Mouse (Mus musculus) midbrain, embryonic 13.5 days (tissue): ENCODE data around the gene Cks1b. TPM values are rescaled to one million over a fixed set of nuclear protein-coding genes. Genes with fewer than 3 reads are reported as not detected.

ENCODE experiments used
- ATAC-seq: fragments of 200-750 bp; cut with Nextera tagmentation; 2 replicates; pipeline ENCODE4 v1.8.0; 2017; ENCODE audit warnings: mild to moderate bottlenecking, moderate TSS enrichment, moderate library complexity
- H3K27ac ChIP-seq: fragments of 300-500 bp; sonication (generic); 2 replicates; pipeline ENCODE4 v1.5.1; 2015; ENCODE audit warnings: inconsistent platforms, mild to moderate bottlenecking, moderate library complexity
- H3K27me3 ChIP-seq: fragments of 300-500 bp; sonication (generic); 2 replicates; pipeline ENCODE4 v1.6.1; 2015; ENCODE audit warnings: mild to moderate bottlenecking, inconsistent platforms
- H3K36me3 ChIP-seq: fragments of 300-500 bp; sonication (generic); 2 replicates; pipeline ENCODE4 v1.6.1; 2015; ENCODE audit warnings: mild to moderate bottlenecking, inconsistent platforms
- H3K4me1 ChIP-seq: fragments of 300-500 bp; sonication (generic); replicated peaks from 2 replicates; pipeline ENCODE4 v1.6.1; 2015; ENCODE audit warnings: inconsistent platforms
- H3K4me2 ChIP-seq: fragments of 300-500 bp; sonication (generic); replicated peaks from 2 replicates; pipeline ENCODE4 v1.6.1; 2015; ENCODE audit warnings: moderate library complexity, mild to moderate bottlenecking, inconsistent platforms
- H3K4me3 ChIP-seq: fragments of 300-500 bp; sonication (generic); replicated peaks from 2 replicates; pipeline ENCODE4 v1.5.1; 2015; ENCODE audit warnings: mild to moderate bottlenecking, inconsistent platforms
- H3K9ac ChIP-seq: fragments of 300-500 bp; sonication (generic); replicated peaks from 2 replicates; pipeline ENCODE4 v1.6.1; 2015; ENCODE audit warnings: mild to moderate bottlenecking, inconsistent platforms
- H3K9me3 ChIP-seq: fragments of 300-500 bp; sonication (generic); 2 replicates; pipeline ENCODE4 v1.6.1; 2016; ENCODE audit warnings: mild to moderate bottlenecking, inconsistent platforms
- WGBS: fragments of 180-500 bp; shearing (Covaris S2); methylation state at CpG from one replicate; pipeline ENCODE4 v1.1.7; 2015; 5-methylcytosine and 5-hydroxymethylcytosine counted together
- polyA plus RNA-seq: library from polyadenylated mRNA; unstranded; fragments of >200 nt; fragmentation: Nextera tagmentation; extraction: Ambion mirVana; gene quantifications from 2 replicates; pipeline ENCODE4 v1.2.1, GENCODE M21; 2015

Gene Cks1b
- polyA plus RNA-seq, 1 experiment from 2014 or later: 176 TPM

GRCm38 (mm10) chr3:89392871-89393311 is 25.3 kb downstream of the Cks1b start:
- under 1% methylated on average over 20 of the region's 24 CpGs for WGBS
- no peaks in the 10 kb centered on the region for H3K9me3 ChIP-seq
- H3K4me3 ChIP-seq: peak overlapping the region; percentile 52
- peaks cover 30% of the 10 kb centered on the region for H3K27me3 ChIP-seq
- H3K4me1 ChIP-seq: peaks cover 56% of the 10 kb centered on the region
- ATAC-seq: no peak
- peak overlapping the region; percentile 97 for H3K4me2 ChIP-seq
- no peak overlapping the region for H3K27ac ChIP-seq
- H3K9ac ChIP-seq: no peak overlapping the region; the same call in 1 of the 2 replicates
- no peaks in the 10 kb centered on the region for H3K36me3 ChIP-seq

DNA sequence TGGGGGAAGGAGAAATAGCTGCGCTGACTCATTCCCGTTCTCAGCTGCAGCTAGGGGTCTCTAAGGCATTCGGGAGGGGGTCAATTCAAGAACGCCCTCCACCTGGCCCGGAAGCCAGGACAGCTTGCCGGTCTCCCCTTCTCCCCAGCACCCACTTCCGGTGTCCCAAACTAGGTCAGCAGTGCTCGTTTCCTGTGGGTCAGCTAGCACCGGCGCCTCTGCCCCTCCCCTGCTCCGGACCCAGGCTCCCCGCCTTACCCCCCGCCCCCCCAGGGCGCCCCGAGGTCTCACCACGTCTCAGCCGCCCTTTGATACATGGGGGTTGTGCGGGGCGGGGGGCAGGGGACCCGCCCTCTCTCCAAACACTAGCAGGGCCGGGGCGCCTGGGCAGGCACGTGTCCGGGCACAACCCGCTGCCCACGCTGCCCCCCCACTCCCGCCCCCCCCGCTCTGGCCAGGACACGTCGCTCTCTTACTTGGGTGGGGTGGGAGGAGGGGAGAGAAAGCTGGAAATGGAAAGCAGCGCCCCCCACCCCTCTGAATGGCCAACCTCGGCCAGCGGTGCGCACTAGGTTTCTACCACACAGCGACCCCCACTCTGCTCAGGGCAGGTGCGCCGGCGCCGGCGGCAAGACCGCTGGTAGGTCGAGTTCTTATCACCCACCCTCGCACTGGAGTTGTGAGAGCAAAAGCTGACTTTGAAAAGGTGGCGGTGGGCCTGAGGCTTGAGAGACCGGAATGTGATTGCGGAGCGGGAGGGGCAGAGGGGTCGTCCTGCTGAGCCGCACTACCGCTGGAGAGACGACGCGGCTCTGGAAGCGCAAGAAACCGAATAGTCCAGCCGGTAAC is 26.3 kb downstream of the Cks1b start:
- H3K27ac ChIP-seq: no peak overlapping the region
- H3K27me3 ChIP-seq: peaks cover 30% of the 10 kb centered on the region
- H3K36me3 ChIP-seq: no peaks in the 10 kb centered on the region
- peak overlapping the region; percentile 52 for H3K4me3 ChIP-seq
- peaks cover 56% of the 10 kb centered on the region for H3K4me1 ChIP-seq
- WGBS: under 1% methylated on average over 50 of the region's 56 CpGs
- peak overlapping the region; percentile 97 for H3K4me2 ChIP-seq
- no peaks in the 10 kb centered on the region for H3K9me3 ChIP-seq
- H3K9ac ChIP-seq: peak overlapping the region; percentile 66
- ATAC-seq: no peak

- Histone ChIP-seq H3K4me2 (peak overlapping the region; percentile 97), H3K9me3 (no peaks in the 10 kb centered on the region), H3K27me3 (peaks cover 26% of the 10 kb centered on the region), H3K4me1 (peaks cover 51% of the 10 kb centered on the region), H3K9ac (peak overlapping the region; percentile 66), H3K36me3 (no peaks in the 10 kb centered on the region), H3K27ac (no peak overlapping the region), H3K4me3 (peak overlapping the region; percentile 52)
- 6% methylated on average over 19 of the region's 19 CpGs for WGBS
- ATAC-seq: no peak
These were observed 27.2 kb downstream of the Cks1b start for GRCm38 (mm10) chr3:89390699-89391662.

DNA sequence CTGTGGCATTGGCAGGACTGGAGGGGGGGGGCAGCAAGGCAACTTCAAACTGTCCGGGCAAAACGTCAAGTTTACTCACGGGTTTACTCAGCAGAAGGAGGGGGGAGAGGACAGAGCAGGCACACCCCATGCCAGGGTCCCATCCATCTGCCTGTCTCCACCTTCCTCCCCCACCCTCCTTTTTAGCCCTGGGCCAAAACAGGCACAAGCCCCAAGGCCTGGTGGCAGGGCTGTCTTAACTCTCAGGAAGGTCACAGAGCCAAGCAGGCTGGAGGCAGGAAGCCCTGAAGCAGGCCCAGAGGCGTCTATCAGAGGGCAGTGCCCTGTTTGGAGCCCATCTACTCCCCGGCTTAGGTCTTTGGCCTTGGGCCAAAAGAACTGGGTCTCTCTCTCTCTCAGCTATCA is 28.1 kb downstream of the Cks1b start:
- Histone ChIP-seq H3K4me2 (no peak overlapping the region), H3K4me1 (peaks cover 48% of the 10 kb centered on the region), H3K36me3 (no peaks in the 10 kb centered on the region), H3K9ac (no peak overlapping the region), H3K9me3 (no peaks in the 10 kb centered on the region), H3K4me3 (no peak overlapping the region), H3K27me3 (peaks cover 21% of the 10 kb centered on the region), H3K27ac (no peak overlapping the region)
- 70% methylated on average over 5 of the region's 5 CpGs for WGBS
- ATAC-seq: no peak

- peak; percentile 6; the same call in 1 of the 2 replicates for ATAC-seq
- 64% methylated on average over 5 of the region's 6 CpGs for WGBS
- H3K4me1 ChIP-seq: peaks cover 48% of the 10 kb centered on the region
These were observed 29.1 kb downstream of the Cks1b start for GRCm38 (mm10) chr3:89388901-89389740.

DNA sequence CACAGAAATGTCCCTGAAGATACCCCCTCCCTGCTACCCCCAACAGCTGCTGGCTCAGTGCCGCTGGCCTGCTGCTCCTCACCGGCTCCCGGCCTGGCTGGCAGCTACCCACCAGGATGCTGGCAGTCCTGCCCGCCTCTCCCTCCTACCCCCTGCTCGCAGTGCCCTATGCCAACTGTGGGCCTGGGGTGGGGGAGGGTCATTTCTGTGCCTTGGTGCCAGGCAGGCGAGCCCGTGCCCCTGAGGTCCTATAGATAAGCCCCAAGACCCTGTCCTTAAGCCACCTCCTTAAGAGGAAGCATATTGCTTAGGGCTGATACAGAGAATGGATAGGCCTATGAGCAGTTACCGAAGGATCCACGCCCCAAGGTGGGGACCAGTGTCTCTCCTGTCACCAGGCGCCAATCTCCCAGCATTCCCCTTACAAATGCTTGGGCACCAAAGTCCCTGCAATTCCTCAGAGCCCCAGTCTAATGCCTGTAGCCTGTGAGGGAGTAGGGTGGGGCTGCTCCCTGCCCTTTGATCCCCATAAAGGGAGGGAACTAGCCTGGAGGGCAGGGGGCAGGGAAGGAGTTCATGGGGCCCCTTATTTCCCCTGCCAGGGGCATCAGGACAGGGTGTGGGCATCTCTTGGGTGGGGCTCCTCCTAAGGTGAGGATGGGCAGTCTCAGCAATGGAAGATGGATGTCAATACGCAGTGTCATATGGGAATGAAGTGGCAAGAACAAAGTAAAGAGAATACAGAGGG is 29.9 kb downstream of the Cks1b start:
- 75% methylated on average over 11 of the region's 11 CpGs for WGBS
- H3K27me3 ChIP-seq: peaks cover 16% of the 10 kb centered on the region
- ATAC-seq: peak; percentile 7; the same call in 1 of the 2 replicates
- no peaks in the 10 kb centered on the region for H3K36me3 ChIP-seq
- H3K4me2 ChIP-seq: no peak overlapping the region
- no peak overlapping the region for H3K27ac ChIP-seq
- no peaks in the 10 kb centered on the region for H3K9me3 ChIP-seq
- H3K4me3 ChIP-seq: no peak overlapping the region
- no peak overlapping the region for H3K9ac ChIP-seq
- H3K4me1 ChIP-seq: peaks cover 44% of the 10 kb centered on the region

More at GRCm38 (mm10) chr3:89388901-89389740, 29.1 kb downstream of the Cks1b start:
- Histone ChIP-seq H3K4me2 (no peak overlapping the region), H3K9me3 (no peaks in the 10 kb centered on the region), H3K27ac (no peak overlapping the region), H3K9ac (no peak overlapping the region), H3K27me3 (peaks cover 16% of the 10 kb centered on the region), H3K36me3 (no peaks in the 10 kb centered on the region), H3K4me3 (no peak overlapping the region)

DNA sequence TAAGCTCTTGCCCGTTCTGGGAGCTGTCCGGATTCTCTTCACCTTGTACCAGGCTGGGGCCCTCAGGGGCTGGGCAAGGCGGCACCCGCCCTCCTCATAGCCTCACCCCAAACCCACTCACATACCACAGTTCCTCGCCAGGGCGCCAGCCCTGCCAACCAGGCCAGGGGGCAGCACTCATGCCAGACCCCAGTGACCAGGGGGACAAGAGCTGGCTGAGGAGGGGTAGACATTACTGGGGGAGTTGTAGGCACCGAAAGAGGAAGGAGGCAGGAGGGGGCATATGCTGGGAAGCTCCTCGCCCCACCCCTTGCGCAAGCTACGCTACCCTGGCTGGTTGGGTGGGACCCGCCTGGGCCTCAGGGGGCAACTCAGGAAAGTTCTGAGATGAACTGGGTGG is 30.6 kb downstream of the Cks1b start:
- WGBS: 75% methylated on average over 11 of the region's 11 CpGs
- peaks cover 11% of the 10 kb centered on the region; the same call in 1 of the 2 replicates for H3K27me3 ChIP-seq
- H3K27ac ChIP-seq: no peak overlapping the region
- ATAC-seq: no peak
- no peaks in the 10 kb centered on the region for H3K9me3 ChIP-seq
- no peak overlapping the region for H3K4me3 ChIP-seq
- no peak overlapping the region for H3K4me2 ChIP-seq
- no peaks in the 10 kb centered on the region for H3K36me3 ChIP-seq
- no peak overlapping the region for H3K9ac ChIP-seq
- H3K4me1 ChIP-seq: peaks cover 39% of the 10 kb centered on the region

GRCm38 (mm10) chr3:89386438-89387420 is 31.5 kb downstream of the Cks1b start:
- H3K4me2 ChIP-seq: no peak overlapping the region
- H3K9me3 ChIP-seq: no peaks in the 10 kb centered on the region
- peaks cover 6% of the 10 kb centered on the region; the same call in 1 of the 2 replicates for H3K27me3 ChIP-seq
- no peak overlapping the region for H3K4me3 ChIP-seq
- H3K9ac ChIP-seq: peak overlapping the region; percentile 20; the same call in 1 of the 2 replicates
- H3K36me3 ChIP-seq: no peaks in the 10 kb centered on the region
- no peak for ATAC-seq
- WGBS: 54% methylated on average over 17 of the region's 17 CpGs
- H3K27ac ChIP-seq: no peak overlapping the region
- H3K4me1 ChIP-seq: peaks cover 30% of the 10 kb centered on the region

GRCm38 (mm10) chr3:89385451-89385850 is 32.7 kb downstream of the Cks1b start:
- ATAC-seq: no peak
- no peaks in the 10 kb centered on the region for H3K9me3 ChIP-seq
- H3K4me2 ChIP-seq: no peak overlapping the region
- H3K36me3 ChIP-seq: no peaks in the 10 kb centered on the region
- 31% methylated on average over 11 of the region's 11 CpGs for WGBS
- H3K27ac ChIP-seq: no peak overlapping the region
- no peak overlapping the region for H3K4me3 ChIP-seq
- 0 out of 2 replicates have a peak, but pooled peaks cover 3% of the 10 kb centered on the region for H3K27me3 ChIP-seq
- peaks cover 17% of the 10 kb centered on the region for H3K4me1 ChIP-seq
- H3K9ac ChIP-seq: no peak overlapping the region
